Mouse (Mus musculus) lung, adult 2 months (tissue): ENCODE data around the gene Castor1.

Experiments
- CTCF ChIP-seq: fragments of 200-500 bp; IDR thresholded peaks from 2 replicates; pipeline ENCODE4 v1.5.1; 2011; ENCODE audit warnings: mild to moderate bottlenecking, low read length, control low read depth; ENCODE audit not compliant: insufficient read depth
- POLR2A ChIP-seq: fragments of 200-500 bp; IDR thresholded peaks from 2 replicates; pipeline ENCODE4 v1.6.1; 2011; ENCODE audit warnings: low read depth, mild to moderate bottlenecking, control low read depth, low read length, borderline replicate concordance; ENCODE audit errors: extremely low read depth

DNA sequence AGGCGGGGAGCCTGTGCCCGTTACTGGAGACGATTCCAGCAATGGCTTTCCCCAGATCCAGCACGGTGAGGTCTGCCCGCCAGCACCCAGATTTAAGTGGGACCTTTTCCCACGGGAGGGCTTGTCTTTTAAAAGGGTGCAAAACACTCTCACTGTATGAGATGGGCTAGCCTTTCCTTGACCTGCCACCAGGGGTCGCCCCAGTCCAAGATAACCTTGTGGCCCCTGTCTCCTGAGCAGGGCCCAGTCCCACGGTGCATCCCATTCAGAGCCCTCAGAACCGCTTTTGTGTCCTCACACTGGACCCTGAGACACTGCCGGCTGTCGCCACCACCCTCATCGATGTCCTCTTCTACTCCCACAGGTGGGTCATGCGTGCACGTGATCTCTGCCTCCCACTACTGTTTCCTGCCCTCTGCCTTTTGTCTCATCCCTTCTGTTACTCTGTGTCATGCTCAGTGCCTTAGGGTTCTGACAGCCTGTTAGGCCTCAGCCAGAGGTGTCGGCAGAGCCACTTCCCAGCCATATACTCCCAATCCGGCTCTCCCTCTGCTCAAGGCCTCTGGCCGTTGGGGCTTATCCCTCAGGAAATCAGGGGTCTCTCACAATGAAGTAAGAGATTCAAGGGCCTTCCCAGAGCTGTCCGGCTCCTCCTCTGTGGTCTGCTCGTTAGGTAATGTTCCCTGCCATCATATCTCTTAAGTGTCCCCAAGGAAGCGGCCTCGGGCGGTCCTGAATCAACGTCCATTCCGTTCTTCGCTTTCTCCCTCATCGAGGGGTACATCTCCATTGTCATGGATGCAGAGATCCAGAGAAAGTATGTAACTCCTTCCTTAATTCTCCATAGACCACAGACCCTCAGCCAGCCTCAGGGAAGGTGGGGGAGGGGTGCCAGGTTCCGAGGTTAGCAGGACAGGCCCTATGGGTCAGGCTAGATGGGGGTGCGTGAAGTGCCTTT, 2.7 kb downstream of the Castor1 start:
- TF ChIP-seq POLR2A (no peak), CTCF (peak; percentile 91)
